Mouse (Mus musculus): Measurements from ENCODE around the gene Siah2. TPM values are rescaled to one million over a fixed set of nuclear protein-coding genes. Genes with fewer than 3 reads are reported as not detected.

The Siah2 gene
- 1 to 10 TPM; 1.4 to 2.8 (median 2.1) TPM for polyA plus RNA-seq (2017; shearing (Covaris generic))

DNA sequence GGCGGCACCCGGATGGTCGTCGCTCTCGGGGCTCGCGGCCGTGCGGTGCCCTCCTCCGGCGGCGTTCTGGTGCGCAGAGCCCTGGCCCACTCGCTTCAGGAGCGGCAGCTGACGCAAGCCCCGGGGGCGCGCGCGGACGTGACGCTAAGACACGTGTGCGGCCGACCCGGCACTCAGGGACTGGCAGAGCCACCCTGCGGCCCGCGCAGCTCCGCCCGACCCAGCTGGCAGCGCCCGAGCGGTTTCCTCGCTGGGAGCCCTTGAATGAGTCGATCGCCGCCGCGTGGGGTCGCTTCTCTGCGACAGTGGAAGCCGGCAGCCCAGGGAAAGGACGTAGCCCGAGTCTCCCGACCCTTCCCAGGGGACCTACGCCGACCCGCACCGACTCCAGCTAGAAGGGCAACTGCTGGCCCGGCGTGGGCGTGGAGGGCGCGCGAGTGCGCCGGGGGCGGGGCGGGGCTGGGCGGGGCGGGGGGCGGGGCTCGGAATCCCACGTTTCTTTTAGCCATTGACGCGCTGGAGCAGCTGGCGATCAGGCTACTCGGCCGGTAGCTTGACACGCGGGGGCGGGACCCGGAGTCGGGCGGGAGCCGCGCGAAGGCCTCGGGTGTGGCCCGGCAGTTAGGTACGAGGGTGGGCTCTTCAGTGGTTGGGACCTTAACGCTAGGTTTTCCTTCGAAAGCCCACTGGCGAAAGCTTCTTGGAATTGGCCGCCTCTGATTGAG lies at the start of gene Siah2:
Gene Siah2 (minus strand): TSS at position 404 of the 725 bp plus-strand sequence.
- peak; percentile 86 for ATAC-seq

DNA sequence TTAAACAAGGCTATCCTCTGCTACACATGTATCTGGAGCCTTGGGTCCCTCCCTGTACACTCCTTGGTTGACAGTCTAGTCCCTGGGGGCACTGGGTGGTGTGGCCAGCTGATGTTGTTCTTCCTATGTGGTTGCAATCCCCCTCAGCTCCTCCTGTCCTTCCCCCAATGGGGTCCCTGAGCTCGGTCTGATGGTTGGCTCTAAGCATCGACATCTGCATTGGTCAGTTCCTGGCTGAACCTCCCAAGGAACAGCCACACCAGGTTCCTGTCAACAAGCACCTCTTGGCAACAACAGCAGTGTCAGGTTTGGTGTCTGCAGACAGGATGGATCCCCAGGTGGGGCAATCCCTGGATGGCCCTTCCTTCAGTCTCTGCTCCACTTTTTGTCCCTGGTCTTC lies 47.3 kb upstream of the Siah2 start:
- ATAC-seq: no peak

DNA sequence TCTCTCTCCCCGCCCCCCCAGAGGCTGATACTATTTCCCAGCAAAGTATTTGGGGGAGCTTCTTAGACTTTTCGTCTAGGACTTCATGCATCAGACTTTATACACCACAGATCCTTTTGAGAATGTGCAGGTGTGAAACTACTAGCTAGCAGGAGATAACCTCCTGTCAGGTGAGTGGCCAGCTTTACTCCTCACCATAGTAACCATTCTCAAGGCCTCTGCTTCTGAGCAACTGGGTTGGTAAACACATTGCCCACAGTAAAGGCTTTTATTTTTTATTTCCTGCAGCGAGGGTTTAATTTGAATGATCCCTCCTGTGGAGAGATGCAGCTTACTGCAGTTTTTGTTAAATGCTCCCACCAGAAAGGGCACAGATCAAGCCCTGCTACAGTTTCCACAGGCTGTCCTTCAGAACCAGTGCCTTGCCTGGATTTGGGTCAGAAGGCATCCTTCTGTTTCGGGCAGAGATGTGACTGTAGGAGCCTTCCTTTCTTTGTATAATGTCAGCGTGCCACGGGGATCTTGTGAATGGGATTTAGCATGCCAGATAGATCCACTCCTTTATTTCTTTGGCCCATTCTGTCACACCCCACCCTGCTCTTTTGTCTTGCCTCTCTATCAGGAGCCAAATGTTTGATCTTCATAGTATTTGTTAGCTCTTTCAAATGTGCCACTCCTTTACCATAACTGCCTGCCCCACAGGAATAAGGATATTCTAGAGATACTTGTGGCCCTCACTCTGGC lies 46.3 kb upstream of the Siah2 start:
- no peak for ATAC-seq

DNA sequence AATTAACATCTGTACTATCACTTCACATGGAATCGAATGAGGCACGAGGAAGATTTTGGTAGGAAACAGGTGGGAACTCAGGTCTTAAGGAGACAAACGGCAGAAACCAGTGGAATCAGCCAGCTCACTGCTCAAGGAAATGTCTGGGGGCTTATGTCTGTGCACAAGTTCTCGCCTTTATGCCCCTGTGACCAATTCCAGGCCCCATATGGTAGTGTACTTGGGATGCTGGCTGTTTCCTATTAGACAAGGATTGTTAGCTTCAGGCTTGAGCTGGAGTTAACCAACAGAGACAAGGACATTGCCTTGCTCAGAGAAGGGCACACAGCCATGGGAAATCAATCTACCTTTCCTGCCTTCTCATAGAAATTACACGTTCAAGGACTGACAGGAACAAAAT lies 39.3 kb upstream of the Siah2 start:
- ATAC-seq: no peak

DNA sequence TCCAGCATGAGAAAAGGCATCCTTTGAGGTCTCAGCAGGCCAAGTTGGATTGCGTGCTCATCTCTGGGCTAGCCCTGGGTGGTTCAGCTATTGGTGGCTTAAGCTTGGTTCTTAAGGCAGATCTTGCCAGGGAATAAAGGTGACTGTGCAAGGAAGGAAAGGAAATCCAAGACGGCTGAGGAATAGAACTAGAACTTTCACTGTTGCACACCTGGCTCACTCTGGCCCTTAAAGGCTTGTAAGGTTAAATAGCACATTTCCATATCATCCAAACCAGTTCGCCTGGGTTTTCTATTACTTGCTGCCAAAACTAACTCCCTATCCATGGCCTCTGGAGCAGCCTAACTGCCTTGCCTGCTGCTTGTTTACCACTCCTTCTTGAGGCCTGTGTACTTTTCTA lies 38.4 kb upstream of the Siah2 start:
- no peak for ATAC-seq

DNA sequence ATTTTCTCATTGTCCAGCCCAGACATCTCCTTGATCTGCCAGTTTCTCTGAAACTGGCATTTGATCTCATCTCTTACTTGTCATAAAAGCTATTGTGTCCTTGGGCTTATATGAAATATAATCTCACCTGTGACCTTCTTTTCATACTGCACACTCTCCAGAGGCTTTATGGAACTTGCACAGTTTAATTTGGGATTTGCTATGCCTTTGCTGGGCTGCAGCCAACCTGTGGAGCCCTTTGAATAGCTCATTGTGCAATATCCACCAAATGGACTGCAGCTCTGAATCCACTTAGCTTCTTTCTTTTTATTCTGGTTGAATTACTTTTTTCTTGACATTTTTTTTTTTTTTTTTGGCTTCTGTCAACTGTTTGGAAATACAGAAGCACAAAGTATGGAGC lies 37.3 kb upstream of the Siah2 start:
- no peak for ATAC-seq

DNA sequence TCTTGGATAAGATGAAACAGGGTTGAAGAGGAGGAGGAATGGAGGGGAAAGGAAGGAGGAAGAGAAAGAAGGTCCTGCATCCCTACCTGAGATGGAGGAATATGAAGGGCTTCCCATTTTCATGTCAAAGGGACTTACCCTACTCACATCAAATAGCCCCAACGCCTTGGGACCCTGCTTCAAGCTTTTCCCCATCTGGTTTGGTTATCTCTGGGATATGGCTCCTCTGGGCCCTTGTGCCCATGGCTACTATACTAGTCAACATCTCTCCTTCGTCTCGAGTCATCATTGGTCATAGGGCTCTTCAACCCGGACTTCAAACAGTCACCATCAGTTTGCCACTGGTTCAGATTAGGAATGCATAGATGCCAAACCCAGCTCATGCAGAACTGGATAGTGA lies 35.4 kb upstream of the Siah2 start:
- ATAC-seq: no peak

DNA sequence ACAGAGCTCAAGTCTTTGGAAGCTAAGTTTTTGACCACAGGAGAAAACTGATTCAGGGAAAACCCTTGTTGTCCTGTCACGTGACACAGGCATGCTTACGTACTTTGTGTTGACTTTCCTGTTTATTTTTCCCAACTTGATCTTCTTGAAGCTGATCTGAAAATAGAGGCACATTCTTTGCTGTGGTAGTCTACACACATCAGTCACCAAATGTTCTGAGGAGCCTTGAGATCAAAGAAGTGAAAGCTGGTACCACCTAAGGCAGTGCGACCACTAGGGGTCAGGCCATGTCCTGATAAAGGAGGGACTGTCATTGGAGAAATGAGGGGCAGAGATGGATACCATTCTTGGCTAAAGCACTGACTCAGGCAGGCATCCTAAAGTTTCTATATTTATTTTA lies 34.8 kb upstream of the Siah2 start:
- no peak for ATAC-seq

DNA sequence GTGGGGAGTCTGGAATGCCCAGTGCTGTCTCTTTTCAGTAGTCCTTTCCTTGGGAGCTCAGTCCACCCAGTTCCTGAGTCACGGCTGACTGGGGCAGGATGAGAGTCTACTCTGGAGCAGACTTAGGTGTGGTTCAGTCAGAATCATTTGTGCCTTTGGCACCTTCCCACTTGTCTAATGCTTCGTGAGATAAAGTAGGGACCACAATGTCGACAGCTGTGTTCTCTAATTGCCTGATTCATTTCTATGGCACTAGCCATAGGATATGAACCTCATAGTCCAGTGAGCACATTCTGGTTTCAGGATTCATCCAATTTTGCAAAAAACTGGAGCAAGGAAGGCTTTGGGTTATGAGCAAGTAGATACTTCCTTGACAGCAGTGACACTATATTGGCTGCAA lies 34.2 kb upstream of the Siah2 start:
- no peak for ATAC-seq

DNA sequence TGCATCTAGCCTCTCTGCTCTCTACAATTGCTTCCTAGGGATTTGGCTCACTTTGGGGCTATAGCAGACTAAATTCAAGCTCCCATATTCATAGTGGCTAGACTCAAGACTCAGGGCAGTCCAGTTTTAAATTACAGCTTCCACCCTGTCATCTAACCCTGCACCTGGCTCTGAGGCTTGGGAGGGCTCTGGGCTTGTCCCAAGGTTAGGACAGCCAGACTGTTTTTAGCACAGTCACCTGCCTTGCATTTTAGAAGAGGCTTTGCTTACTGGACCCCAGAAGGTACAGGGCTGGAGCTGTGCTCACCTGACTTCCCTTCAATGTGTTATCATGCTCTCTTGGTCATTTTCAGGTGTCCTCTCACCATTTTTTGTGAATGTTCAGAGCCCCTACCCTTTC lies 32.6 kb upstream of the Siah2 start:
- no peak for ATAC-seq

DNA sequence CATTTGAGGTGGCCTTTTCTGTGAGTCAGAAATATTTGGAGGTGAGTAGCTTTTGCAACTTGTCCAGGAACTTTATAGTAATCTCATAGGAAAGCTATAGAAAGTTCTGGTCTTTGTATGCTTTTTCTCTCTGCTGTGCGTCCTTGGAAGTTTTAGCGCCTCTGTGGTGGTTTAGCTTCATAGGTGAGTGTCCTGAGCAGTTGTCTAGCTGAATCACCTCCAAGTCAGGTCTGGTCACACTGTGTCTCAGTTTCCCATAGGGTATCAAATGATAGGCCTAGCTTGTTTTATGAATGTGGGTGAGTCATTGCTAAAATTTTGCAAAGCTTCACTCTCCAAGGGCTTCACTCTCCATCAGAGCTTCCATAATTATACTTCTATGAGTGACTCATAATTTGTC lies 31.5 kb upstream of the Siah2 start:
- ATAC-seq: no peak

DNA sequence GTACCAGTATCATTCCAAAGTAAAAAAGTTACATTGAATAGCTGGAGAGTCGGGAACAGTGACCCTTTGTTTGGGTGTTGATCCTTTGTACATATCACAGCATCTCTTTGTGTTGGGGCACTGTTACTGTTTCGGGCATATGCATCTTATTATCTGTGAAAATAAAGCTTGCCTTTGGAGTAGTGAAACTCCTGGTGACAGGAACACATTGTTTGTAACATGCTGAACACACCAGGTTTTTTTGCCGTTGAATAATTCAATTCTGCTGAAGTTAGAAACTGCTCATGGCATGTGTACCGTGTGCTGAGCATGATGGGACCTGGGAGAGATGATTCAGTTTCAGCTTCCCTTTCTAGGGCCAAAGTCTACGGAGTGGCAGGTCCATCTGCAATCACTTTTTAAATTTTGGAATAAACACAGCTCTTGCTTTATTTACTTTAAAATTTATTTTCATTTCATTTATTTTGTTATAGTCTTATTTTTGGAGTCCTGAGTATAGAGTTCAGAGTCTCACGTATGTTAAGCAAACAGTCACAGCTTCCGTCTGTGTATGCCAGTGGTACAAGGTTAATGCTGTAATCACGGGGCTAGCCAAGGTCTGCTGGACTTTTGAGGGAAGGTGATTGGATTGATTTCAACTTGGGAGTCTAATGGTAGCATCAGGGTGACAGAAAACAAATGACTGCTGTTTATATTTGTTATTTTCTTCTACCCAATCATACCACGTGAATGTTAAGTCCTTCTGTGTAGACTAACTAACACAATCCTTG lies 27.4 kb upstream of the Siah2 start:
- ATAC-seq: no peak

DNA sequence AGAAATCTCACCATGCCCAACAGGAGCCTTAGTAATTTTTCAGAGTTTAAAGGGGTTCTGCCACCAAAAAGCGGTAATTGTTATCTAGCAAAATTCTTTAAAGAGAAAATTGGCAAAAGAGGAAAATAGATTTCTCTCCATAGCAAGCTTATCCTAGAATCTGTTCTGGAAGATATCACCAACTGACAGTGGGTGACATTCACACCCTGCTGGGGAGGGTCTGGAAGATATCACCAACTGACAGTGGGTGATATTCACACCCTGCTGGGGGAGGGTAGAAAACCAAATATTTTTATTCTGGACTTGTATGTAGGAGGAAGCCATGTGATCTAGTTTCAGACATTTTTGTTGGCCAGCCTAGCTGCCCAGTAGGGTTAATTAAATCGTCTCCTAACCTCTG lies 24.5 kb upstream of the Siah2 start:
- no peak for ATAC-seq

DNA sequence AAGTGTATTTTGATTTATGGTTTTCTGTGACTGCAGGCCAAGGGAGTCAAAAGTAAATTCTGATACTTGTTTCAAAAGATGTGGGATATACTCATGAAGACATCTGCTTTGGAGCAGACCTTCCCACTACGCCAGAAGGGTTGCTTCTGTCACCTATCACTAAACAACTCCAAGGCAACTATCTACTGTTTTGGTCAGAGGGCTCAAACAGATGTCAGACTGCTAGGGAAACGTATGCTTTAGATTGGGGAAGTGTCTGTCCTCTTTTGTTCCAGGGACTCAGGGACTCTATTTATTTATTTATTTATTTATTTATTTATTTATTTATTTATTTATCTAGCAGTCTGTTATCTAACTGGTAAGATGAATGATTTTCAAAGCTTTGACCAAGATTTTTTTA lies 22.6 kb upstream of the Siah2 start:
- ATAC-seq: no peak

DNA sequence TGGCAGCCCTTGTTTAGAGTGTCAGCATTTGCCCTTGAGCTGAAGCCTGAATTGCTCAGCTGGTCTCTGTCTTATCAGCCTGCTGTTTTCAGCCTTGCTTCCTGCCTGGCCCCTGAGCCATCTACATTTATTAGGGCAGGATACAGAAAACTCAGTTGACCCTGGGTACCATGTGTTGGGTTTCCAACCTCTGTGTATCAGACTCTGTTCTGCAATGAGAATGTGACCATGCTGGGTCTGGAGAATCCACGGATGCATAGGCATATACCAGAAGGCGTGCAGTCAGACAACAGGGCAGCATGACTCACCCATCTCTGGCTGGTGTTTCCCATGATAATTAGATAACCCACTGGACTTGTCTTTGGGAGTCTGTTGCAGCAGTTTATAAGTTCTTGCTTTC lies 21.8 kb upstream of the Siah2 start:
- no peak for ATAC-seq

DNA sequence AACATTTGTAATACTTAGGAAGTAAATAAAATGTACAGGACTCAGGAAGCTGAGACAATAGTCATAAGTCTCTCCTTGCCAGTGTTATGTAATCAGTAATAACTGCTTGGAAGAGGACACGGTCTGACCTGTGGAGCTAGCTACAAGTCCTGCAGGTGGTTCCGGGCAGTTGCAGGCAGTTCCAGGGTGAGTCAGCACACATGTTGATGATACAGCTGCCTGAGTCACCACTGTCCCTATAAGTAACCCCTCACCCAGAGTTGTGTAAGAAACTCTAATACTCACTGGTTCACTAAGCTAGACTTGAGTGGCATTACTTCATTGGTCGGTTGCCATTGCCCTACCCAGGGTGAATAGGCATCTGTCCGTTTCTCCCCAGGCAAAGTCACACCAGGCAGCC lies 21.0 kb upstream of the Siah2 start:
- no peak for ATAC-seq

DNA sequence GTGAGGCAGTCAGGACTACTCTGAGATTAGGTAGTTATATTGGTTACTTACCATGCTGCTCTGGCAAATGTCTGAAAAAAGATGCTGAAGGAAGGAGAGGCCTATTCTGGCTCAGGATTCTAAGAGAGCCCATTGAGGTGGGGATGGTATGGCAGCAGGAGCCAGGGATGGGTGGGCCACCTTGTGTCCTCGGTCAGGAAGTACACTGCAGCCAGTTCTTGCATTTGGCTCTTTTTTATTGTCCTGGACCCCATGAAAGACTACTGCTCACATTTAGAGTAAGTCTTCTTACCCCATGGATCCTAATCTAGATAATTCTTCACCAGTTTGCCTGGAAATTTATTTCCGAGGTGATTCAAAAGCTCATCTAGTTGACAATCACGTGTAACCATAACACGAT lies 12.3 kb upstream of the Siah2 start:
- ATAC-seq: no peak

DNA sequence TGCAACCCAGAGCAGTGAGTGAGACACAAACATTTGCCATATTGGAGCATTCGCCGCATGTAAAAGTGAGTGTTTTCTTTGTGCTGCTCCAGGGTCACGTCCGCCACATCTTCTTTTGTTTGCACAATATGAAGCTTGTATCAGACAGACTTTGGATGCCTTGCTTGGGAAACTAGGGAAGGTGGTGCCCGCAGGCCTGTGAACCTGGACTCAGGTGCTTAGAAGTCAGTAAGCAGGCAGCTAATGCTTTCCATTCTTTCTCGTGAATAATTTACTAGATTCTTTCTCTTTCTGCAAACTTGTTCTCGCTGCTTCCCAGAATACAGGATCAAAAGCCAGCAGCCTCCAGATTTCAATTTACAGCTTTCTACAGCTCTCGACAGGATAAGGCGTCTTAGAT lies 11.5 kb upstream of the Siah2 start:
- ATAC-seq: no peak

DNA sequence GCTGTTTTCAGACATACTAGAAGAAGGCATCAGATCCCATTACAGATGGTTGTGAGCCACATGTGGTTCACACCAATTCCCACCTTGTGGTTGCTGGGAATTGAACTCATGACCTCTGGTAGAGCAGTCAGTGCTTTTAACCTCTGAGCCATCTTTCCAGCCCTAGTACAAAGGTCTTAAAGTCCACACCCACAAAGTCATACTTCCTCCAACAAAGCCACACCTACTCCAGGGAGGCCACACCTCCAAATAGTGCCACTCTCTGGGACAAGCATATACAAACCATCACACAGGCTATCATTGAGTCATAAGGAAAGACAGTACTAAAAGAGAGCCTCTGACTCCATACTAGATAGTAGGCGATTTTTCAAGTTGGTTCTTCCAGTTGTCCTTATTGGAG lies 10.1 kb upstream of the Siah2 start:
- no peak for ATAC-seq

DNA sequence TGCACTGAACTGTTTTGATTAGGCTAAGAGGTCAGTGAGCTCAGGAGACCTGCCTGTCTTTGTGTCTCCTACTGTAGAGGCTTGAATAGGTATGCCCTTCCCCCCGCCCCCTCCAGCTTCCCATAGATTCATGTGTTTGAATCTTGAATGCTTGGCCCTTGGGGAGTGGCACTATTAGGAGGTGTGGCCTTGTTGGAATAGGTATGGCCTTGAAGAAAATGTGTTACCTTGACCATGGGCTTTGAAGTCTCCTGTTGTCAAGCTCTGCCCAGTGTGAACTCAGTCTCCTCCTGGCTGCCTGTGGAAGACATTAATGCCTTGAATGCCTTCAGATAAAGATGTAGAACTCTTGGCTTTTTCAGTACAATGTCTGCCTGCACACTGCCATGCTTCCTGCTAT lies 9.2 kb upstream of the Siah2 start:
- ATAC-seq: no peak

DNA sequence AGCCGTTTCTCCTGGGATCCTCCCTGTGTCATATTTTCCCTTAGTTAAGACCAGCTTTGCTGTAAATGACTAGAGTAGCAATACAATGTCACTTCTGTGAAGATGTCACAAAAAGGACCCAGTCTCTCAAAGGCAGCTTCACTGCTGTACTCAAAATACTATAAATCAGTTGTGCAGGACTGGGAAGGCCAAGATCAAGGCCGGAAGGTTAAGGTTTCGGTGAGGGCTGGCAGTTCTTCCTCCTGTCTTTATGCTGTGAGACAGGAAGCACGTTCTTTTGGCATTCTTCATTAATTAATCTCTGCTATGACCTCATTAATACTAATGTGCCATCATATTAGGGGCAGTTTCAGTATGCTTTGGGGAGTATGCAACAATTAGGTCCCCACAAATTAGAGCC lies 5.7 kb upstream of the Siah2 start:
- no peak for ATAC-seq

DNA sequence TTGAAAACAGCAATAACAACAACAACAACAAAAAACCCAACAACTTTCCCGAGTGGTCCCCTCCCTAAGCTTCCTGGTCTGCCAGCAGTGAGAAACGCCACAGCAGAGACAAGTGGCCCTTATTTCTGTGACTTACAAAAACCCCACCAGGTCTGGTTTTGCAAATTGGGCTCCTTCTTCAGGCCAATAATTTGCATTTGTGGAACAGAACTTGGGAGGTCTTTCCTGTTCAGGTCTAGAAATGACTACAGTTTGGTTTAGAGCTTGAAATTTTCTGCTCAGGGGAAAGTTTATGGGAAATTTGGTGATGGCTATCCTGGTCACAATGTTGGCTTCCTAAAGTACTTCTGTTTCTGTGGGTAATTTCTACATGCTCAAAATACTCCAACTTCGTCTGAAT lies 4.6 kb upstream of the Siah2 start:
- ATAC-seq: no peak

DNA sequence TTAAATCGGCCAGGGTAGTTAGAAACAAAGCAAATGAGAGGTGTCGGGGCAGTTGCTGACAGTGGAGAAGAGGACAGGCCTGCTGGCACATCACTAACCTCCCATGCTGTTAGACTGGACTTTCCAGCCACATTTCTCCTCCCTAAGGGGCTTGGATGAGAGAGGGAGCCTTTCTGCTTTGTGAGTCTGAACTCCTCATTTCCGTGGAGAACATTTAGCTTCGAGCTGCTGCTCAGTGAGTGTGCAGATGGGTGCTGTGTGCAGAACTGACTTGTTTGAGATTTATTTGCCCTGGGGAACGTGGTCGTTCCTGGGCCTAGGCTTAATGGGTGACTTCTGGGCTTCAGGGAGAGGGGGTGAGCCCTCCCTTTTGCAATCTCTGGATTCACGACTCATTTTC lies 3.3 kb upstream of the Siah2 start:
- no peak for ATAC-seq

DNA sequence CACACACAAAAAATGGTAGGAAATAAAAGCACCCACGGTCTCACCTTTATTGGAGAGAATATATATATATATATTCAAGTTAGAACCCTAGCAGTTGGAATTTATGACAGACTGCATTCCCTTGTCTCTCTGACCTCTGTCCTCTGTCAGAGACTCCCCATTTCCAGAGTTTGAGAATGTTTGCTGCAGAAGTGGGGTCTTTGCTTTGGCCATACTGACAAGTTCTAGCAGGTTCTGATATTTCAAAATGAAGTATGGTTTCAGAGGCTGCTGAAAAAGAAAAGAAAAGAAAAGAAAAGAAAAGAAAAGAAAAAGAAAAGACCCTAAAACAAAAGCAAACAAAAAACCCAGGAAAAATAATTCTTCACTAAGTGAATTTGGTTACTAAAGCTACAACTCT lies 2.8 kb upstream of the Siah2 start:
- ATAC-seq: no peak

Measured in inflammation-experienced regulatory T-cells, adult 6 months (primary cell).